Mouse (Mus musculus) embryonic facial prominence, embryonic 15.5 days (tissue): ENCODE results near the gene Mxra7. TPM values are rescaled to one million over a fixed set of nuclear protein-coding genes. Genes with fewer than 3 reads are reported as not detected.
"Not testable (repeated sequence)": the region's sequence is repeated elsewhere in the genome, so short reads cannot be mapped to it uniquely, and the experiment has no call there.

Experiments
- ATAC-seq: fragments of 200-750 bp; cut with Nextera tagmentation; 2 replicates; pipeline ENCODE4 v1.8.0; 2017; ENCODE audit warnings: low read depth, moderate TSS enrichment; ENCODE audit not compliant: insufficient number of reproducible peaks, low FRiP score, low TSS enrichment
- H3K27ac ChIP-seq: fragments of 300-500 bp; sonication (generic); replicated peaks from 2 replicates; pipeline ENCODE4 v1.5.1; 2015; ENCODE audit warnings: mild to moderate bottlenecking, inconsistent platforms
- H3K27me3 ChIP-seq: fragments of 300-500 bp; sonication (generic); 2 replicates; pipeline ENCODE4 v1.6.1; 2015; ENCODE audit warnings: inconsistent platforms
- H3K36me3 ChIP-seq: fragments of 300-500 bp; sonication (generic); 2 replicates; pipeline ENCODE4 v1.6.1; 2015; ENCODE audit warnings: mild to moderate bottlenecking, inconsistent platforms
- H3K4me1 ChIP-seq: fragments of 300-500 bp; sonication (generic); 2 replicates; pipeline ENCODE4 v1.6.1; 2015; ENCODE audit warnings: inconsistent platforms
- H3K4me2 ChIP-seq: fragments of 300-500 bp; sonication (generic); replicated peaks from 2 replicates; pipeline ENCODE4 v1.6.1; 2015; ENCODE audit warnings: mild to moderate bottlenecking, inconsistent platforms
- H3K4me3 ChIP-seq: fragments of 300-500 bp; sonication (generic); replicated peaks from 2 replicates; pipeline ENCODE4 v1.5.1; 2015; ENCODE audit warnings: mild to moderate bottlenecking, inconsistent platforms
- H3K9ac ChIP-seq: fragments of 300-500 bp; sonication (generic); 2 replicates; pipeline ENCODE4 v1.6.1; 2015; ENCODE audit warnings: inconsistent platforms
- H3K9me3 ChIP-seq: fragments of 300-500 bp; sonication (generic); replicated peaks from 2 replicates; pipeline ENCODE4 v1.6.1; 2016; ENCODE audit warnings: inconsistent platforms
- WGBS: fragments of 180-500 bp; shearing (Covaris S2); methylation state at CpG from one replicate; pipeline ENCODE4 v1.1.7; 2015; 5-methylcytosine and 5-hydroxymethylcytosine counted together
- polyA plus RNA-seq: library from polyadenylated mRNA; unstranded; fragments of >200 nt; fragmentation: Nextera tagmentation; extraction: Ambion mirVana; gene quantifications from 2 replicates; pipeline ENCODE4 v1.2.1, GENCODE M21; 2015

Mxra7 gene
- polyA plus RNA-seq, 1 experiment from 2014 or later, result 24.8 TPM

DNA sequence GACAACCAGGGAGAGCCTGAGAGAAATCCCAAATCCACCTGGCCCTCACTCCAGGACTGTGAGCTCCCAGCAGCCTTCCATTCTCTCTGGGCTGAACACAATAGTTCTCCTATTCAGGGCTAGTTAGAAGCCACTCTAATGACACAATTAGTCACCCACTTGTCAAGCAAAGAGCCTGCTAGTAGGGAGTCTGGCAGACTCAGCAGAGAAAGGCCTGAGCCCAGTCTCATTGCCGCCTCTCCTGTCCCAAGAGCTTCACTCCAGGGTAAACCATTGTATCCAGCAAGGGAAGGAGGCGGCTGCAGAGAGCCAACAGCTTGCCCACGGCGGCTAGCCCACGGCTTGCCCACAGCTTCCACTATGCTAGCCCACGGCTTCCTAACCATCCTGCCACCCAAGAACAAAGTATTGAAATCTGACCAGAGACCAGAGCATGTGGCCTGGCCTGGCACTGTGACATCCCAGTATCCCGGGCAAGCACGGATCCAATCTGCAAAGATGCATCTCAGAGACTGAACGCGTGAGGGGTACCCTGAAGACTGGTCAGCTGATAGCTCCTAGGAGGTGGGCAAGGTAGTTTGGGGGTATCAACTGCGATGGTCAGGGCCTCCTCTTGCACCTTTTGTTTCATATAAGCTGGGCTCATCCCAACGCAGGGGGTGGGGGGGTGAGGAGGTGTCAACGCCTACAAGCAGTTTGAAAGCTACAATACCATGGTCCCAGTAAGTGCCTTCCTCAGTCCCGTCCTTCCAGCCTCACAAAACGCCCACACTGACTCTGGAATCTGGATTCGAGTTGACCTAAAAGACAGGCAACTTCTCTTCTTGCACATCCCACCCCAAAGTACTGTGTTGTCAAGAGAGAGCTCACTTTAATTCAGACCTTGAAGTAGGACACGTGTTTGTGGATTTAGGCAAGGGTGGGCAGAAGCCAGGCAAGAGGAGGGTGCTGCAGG lies 1.0 kb downstream of the Mxra7 start:
- Histone ChIP-seq H3K36me3 (no peaks in the 10 kb centered on the region), H3K4me3 (peak overlapping the region; percentile 67), H3K27me3 (no peaks in the 10 kb centered on the region), H3K4me2 (peak overlapping the region; percentile 82), H3K4me1 (peaks cover 47% of the 10 kb centered on the region), H3K9me3 (no peaks in the 10 kb centered on the region), H3K27ac (peak overlapping the region; percentile 76; the same call in 1 of the 2 replicates), H3K9ac (peak overlapping the region; percentile 67)
- no peak for ATAC-seq
- 34% methylated on average over 17 of the region's 17 CpGs for WGBS

DNA sequence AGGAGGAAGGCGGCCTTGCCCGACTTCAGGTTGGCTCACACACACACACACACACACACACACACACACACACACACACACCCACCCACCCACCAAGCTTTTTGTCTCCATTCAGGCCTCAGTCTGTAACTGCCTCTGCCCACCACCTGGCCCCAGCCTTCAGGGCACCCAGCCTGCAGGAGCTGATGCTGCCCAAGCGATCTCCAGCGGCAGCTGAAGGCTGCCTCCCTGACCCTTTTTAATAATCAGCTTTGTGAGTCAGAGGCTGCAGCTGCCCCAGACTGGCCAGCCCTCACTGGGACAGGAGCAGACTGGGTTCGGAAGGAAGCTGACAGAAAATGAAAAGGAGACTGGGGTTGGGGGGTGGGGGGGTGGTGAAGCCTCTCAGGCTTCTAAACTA lies 2.6 kb downstream of the Mxra7 start:
- WGBS, result 57% methylated on average over 4 of the region's 5 CpGs
- Histone ChIP-seq H3K27me3 (no peaks in the 10 kb centered on the region), H3K4me2 (no peak overlapping the region), H3K36me3 (no peaks in the 10 kb centered on the region), H3K27ac (no peak overlapping the region), H3K9ac (no peak overlapping the region), H3K9me3 (no peaks in the 10 kb centered on the region), H3K4me3 (no peak overlapping the region), H3K4me1 (peaks cover 59% of the 10 kb centered on the region)
- ATAC-seq, result no peak

DNA sequence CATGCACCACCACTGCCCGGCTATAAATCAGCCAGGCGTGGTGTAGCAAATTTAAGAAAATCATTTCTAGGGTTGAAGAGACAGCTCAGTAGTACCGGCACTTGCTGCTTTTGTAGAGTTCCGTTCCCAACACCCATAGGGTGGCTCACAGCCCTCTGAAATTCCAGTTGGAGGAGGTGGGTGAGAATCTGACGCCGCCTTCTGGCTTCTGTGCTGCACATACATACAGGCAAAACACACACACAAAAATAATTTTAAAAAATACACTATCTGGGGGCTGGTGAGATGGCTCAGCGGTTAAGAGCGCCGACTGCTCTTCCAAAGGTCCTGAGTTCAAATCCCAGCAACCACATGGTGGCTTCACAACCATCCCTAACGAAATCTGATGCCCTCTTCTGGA lies 4.0 kb downstream of the Mxra7 start:
- H3K27me3 ChIP-seq, H3K4me2 ChIP-seq, ATAC-seq, H3K4me3 ChIP-seq, H3K9ac ChIP-seq, H3K27ac ChIP-seq, H3K9me3 ChIP-seq, H3K36me3 ChIP-seq: not testable (repeated sequence)
- peaks cover 69% of the 10 kb centered on the region for H3K4me1 ChIP-seq
- WGBS, result 96% methylated on average over 10 of the region's 10 CpGs

DNA sequence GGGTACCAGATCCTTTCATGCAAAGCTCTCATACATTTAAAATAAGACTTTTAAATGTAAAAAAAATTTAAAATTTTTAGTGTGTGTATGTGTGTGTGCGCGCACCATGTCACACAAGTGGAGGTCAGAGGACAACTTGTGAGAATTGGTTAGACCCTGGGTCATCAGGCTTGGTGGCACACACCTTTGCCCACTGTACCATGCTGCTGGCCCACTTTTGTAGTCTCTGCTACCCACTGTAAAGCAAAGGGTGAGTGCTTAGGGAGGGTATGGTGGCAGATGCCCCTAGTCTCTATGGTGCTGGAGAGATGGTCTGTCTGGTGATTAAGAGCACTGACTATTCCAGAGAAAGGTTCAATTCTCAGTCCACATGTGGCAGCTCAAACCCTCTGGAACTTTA lies 4.6 kb downstream of the Mxra7 start:
- Histone ChIP-seq H3K4me2 (no peak overlapping the region), H3K9me3 (no peaks in the 10 kb centered on the region), H3K4me3 (no peak overlapping the region), H3K27me3 (no peaks in the 10 kb centered on the region), H3K36me3 (no peaks in the 10 kb centered on the region), H3K9ac (no peak overlapping the region), H3K4me1 (peaks cover 69% of the 10 kb centered on the region), H3K27ac (no peak overlapping the region)
- no peak for ATAC-seq
- 99% methylated on average over 2 of the region's 2 CpGs for WGBS

DNA sequence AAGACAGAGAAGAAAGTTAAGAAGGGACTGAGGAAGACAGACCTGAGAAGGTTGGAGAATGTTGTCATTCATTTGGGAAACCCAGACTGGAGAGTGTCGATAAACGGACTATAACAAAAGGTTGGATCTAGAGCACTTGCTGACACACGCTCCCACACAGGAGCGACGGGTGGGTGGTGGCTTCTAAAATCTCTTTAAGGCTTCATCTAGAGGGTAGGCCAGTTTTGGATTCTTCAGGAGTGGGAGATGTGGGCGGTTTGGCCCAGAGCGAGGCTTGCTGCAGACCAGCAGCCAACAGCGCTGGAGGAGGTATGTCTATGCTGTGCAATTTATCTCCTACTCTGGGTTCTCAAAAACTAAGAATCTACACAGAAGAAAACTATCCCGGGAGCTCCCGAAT lies 5.2 kb downstream of the Mxra7 start:
- H3K27ac ChIP-seq, result no peak overlapping the region
- H3K4me1 ChIP-seq, result peaks cover 64% of the 10 kb centered on the region
- no peaks in the 10 kb centered on the region for H3K27me3 ChIP-seq
- H3K4me2 ChIP-seq, result no peak overlapping the region
- no peaks in the 10 kb centered on the region for H3K9me3 ChIP-seq
- no peak overlapping the region for H3K4me3 ChIP-seq
- ATAC-seq, result no peak
- 84% methylated on average over 10 of the region's 10 CpGs for WGBS
- H3K9ac ChIP-seq, result no peak overlapping the region
- H3K36me3 ChIP-seq, result no peaks in the 10 kb centered on the region

DNA sequence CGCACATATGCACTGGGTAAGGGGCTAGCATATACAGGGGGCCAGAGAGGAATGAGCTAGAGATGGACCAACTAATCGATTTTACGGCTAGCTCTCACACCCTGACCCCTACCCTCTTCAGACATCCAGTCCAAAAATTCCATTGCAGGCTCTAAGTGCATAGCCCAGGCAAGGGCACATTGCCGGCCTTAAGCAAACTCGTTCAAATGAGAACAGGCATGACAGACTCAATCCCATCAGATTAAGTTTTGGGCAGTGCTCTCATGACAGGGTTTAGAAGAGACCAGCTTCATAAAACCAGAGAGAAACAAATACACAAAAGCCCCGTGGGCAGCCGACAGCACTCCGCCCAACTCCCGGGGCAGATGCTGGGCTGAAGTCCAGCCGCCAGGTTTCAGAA lies 5.6 kb downstream of the Mxra7 start:
- Histone ChIP-seq H3K9me3 (no peaks in the 10 kb centered on the region), H3K4me2 (no peak overlapping the region), H3K4me1 (peaks cover 60% of the 10 kb centered on the region), H3K4me3 (no peak overlapping the region), H3K27me3 (no peaks in the 10 kb centered on the region), H3K36me3 (no peaks in the 10 kb centered on the region), H3K9ac (no peak overlapping the region), H3K27ac (no peak overlapping the region)
- ATAC-seq, result no peak
- WGBS, result 61% methylated on average over 10 of the region's 10 CpGs

DNA sequence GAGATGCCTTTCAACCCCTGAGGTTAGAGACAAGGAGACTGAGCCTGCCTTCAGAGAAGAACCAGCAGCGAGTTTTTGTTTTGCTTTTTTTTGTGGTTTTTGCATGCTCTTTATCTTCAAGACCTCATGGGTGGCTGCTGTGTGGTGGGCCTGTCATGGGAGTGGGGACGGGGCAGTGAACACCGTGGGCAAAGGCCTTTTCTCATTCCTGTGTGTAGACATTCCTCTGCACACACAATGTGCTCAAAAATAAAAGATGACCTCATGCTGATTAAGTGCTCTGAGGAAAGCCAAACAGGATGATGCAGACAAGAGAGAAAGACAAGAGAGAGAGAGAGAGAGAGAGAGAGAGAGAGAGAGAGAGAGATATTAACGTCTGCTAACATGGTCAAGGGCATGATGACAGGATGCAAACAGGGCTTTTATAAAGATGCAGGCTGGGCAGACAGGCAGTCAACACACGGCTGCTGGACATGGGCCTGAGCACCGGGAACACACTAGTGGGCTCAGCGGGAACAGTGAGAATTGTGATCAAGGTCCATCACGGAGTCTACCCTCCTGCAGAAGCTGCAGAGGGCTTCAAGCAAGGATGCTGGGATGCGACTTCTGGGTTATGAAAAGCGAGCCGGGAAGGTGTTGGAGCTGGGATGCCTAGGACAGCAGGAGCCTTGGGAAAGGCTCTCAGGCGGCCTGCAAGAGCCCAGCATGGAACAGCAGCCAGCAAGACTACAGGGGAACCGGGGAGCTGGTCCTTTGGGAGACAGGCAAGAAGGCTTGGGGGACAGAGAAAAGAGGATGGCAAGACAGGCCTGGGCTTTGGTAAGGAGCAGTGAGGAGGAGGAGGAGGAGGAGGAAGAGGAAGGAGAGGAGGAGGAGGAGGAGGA lies 6.5 kb downstream of the Mxra7 start:
- Histone ChIP-seq H3K9me3 (no peaks in the 10 kb centered on the region), H3K4me3 (no peak overlapping the region), H3K4me2 (no peak overlapping the region), H3K27me3 (no peaks in the 10 kb centered on the region), H3K4me1 (peaks cover 60% of the 10 kb centered on the region), H3K27ac (0 out of 2 replicates have a peak overlapping the region, but pooled peaks have one; percentile 28), H3K9ac (no peak overlapping the region), H3K36me3 (no peaks in the 10 kb centered on the region)
- WGBS, result 65% methylated on average over 13 of the region's 13 CpGs
- ATAC-seq, result no peak

DNA sequence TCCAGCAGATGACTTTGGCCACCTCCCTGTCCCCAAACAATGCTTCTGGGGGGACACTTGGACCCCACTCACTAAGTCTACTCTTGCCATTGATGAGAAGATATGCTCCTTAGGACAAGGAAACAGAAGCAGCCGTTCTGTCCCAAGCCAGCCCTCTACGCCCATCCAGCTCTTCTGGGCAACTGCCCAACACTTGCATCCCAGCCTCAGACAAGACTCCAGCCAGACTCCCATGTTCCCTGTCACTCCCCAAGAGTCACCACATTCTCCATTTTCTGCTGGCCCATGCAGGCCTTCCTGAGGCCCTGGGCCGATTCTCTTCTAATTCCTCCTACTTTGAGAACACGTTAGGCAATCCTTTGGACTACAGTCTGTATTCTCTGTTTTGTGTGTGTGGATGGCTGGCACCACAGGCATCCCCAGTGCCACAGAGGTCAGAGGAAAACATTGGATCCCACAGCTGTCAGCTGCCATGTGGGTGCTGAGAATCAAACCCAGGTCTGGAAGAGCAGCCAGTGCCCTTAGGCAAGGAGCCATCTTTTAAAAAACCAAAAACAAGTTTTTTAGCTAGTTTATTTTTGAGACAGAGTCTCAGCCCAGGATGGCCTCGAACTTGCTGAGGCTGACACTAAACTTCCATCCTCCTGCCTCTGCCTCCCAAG lies 7.8 kb downstream of the Mxra7 start:
- no peaks in the 10 kb centered on the region for H3K27me3 ChIP-seq
- H3K4me2 ChIP-seq, result no peak overlapping the region
- H3K36me3 ChIP-seq, result no peaks in the 10 kb centered on the region
- 74% methylated on average over 5 of the region's 5 CpGs for WGBS
- H3K9me3 ChIP-seq, result no peaks in the 10 kb centered on the region
- no peak for ATAC-seq
- no peak overlapping the region for H3K4me3 ChIP-seq
- H3K27ac ChIP-seq, result no peak overlapping the region
- peaks cover 59% of the 10 kb centered on the region for H3K4me1 ChIP-seq
- no peak overlapping the region for H3K9ac ChIP-seq

DNA sequence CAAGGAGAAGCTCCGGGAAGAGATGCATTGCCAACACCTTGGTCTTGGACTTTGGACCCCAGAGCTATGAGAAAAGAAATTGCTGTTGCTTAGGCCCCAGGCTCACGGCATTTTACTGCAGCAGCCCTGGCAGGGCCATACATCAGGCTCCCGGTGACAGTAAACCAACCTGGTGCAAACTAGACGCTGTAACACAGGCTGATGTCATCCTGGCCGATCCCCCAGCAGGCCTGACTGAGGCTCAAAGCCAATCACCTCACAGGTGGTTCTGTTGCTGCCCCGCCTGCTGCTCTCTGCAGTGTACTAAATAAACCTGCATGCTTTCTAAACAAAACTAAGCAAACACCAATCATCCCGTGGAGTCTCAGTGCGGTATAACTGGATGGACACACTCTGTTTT lies 9.1 kb downstream of the Mxra7 start:
- 50% methylated on average over 8 of the region's 8 CpGs for WGBS
- H3K9ac ChIP-seq, result no peak overlapping the region; the same call in 1 of the 2 replicates
- H3K9me3 ChIP-seq, result no peaks in the 10 kb centered on the region
- H3K4me2 ChIP-seq, result no peak overlapping the region
- H3K4me1 ChIP-seq, result peaks cover 71% of the 10 kb centered on the region
- H3K4me3 ChIP-seq, result no peak overlapping the region
- no peak for ATAC-seq
- H3K27ac ChIP-seq, result 0 out of 2 replicates have a peak overlapping the region, but pooled peaks have one; percentile 44
- H3K36me3 ChIP-seq, result no peaks in the 10 kb centered on the region
- H3K27me3 ChIP-seq, result no peaks in the 10 kb centered on the region

DNA sequence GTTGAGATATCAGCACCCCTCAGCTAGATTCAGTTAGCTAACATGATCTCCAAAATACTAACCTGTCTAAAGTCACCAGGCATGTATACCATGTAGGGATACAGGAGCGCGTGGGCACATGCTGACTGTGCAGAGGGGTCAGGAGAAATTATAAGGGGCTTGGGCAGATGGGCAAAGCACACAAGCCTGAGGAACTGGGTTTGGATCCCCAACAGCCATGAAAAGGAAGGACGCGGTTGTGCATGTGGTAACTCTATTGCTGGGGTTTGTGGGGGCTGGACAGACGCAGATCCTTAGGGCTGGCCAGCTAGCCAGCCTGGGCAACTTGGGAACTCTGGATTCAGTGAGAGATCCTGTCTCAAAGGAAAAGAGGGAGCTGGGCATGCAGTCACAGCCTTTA lies 10.3 kb downstream of the Mxra7 start:
- Histone ChIP-seq H3K4me2 (no peak overlapping the region), H3K9ac (no peak overlapping the region), H3K4me3 (no peak overlapping the region), H3K27ac (no peak overlapping the region), H3K36me3 (no peaks in the 10 kb centered on the region), H3K27me3 (no peaks in the 10 kb centered on the region), H3K4me1 (peaks cover 80% of the 10 kb centered on the region), H3K9me3 (no peaks in the 10 kb centered on the region)
- ATAC-seq, result no peak
- 97% methylated on average over 5 of the region's 5 CpGs for WGBS

DNA sequence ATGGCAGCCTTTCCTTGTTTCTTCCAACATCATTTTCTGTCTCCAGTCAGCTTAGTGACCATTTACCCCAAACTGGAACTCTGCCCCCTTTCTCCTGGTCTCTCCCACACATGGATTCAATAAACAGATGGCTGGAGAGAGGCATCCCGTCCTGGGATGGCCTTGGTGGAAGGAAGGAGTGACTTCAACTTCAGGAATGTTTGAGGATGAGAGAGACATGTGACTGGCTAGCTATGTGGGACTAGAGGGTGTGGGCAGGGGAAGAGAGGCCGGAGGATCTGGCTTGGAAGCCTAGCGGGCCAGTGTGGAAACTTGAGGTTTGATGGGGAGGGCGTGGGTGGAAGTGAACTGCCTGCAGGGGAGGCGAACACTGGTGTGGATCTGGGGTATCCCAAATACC lies 11.1 kb downstream of the Mxra7 start:
- whole genome bisulfite sequencing, result 63% methylated on average over 5 of the region's 5 CpGs
- Histone ChIP-seq H3K4me1 (peaks cover 79% of the 10 kb centered on the region), H3K9me3 (no peaks in the 10 kb centered on the region), H3K27ac (no peak overlapping the region), H3K36me3 (no peaks in the 10 kb centered on the region), H3K4me2 (no peak overlapping the region), H3K9ac (no peak overlapping the region), H3K27me3 (no peaks in the 10 kb centered on the region), H3K4me3 (no peak overlapping the region)
- ATAC-seq, result no peak
